Mouse (Mus musculus) liver, postnatal 0 days (tissue): ENCODE measurements around the gene Adcy9. TPM values are rescaled to one million over a fixed set of nuclear protein-coding genes. Genes with fewer than 3 reads are reported as not detected.

Experiments
- ATAC-seq: fragments of 200-750 bp; cut with Nextera tagmentation; 2 replicates; pipeline ENCODE4 v1.8.0; 2017; ENCODE audit warnings: mild to moderate bottlenecking, moderate library complexity
- DNase-seq: peaks from one replicate; pipeline ENCODE4 v3.0.0-alpha.2; 2016
- H3K27ac ChIP-seq: fragments of 300-500 bp; sonication (generic); 2 replicates; pipeline ENCODE4 v1.5.1; 2014; ENCODE audit warnings: antibody characterized with exemption, moderate library complexity, mild to moderate bottlenecking, low read depth
- H3K27me3 ChIP-seq: fragments of 300-500 bp; sonication (generic); 2 replicates; pipeline ENCODE4 v1.6.1; 2014; ENCODE audit warnings: low read length, control low read depth, mixed read lengths; ENCODE audit not compliant: insufficient read depth
- H3K36me3 ChIP-seq: fragments of 300-500 bp; sonication (generic); replicated peaks from 2 replicates; pipeline ENCODE4 v1.6.1; 2014; ENCODE audit warnings: mild to moderate bottlenecking, control low read depth, low read length, moderate library complexity, mixed read lengths; ENCODE audit not compliant: insufficient read depth
- H3K4me1 ChIP-seq: fragments of 300-500 bp; sonication (generic); 2 replicates; pipeline ENCODE4 v1.6.1; 2014; ENCODE audit warnings: antibody characterized with exemption, mild to moderate bottlenecking, control low read depth; ENCODE audit not compliant: insufficient read depth
- H3K4me2 ChIP-seq: fragments of 300-500 bp; sonication (generic); 2 replicates; pipeline ENCODE4 v1.6.1; 2014; ENCODE audit warnings: low read depth, mild to moderate bottlenecking, low read length, moderate library complexity, mixed read lengths
- H3K4me3 ChIP-seq: fragments of 300-500 bp; sonication (generic); 2 replicates; pipeline ENCODE4 v1.5.1; 2014; ENCODE audit warnings: low read depth, low read length
- H3K9ac ChIP-seq: fragments of 300-500 bp; sonication (generic); replicated peaks from 2 replicates; pipeline ENCODE4 v1.6.1; 2014; ENCODE audit warnings: mild to moderate bottlenecking, moderate library complexity
- H3K9me3 ChIP-seq: fragments of 300-500 bp; sonication (generic); 2 replicates; pipeline ENCODE4 v1.6.1; 2016; ENCODE audit warnings: mild to moderate bottlenecking, control low read depth, low read length, mixed read lengths
- CTCF ChIP-seq: sonication (generic); IDR thresholded peaks from 2 replicates; pipeline ENCODE4 v1.5.1; 2016; ENCODE audit warnings: antibody characterized with exemption, low read depth
- EP300 ChIP-seq: IDR thresholded peaks from 2 replicates; pipeline ENCODE4 v1.6.1; 2016; ENCODE audit warnings: antibody characterized with exemption, low read depth, mild to moderate bottlenecking
- WGBS: fragments of 180-500 bp; shearing (Covaris S2); extraction: QIAGEN DNeasy Blood & Tissue Kit; methylation state at CpG from one replicate; pipeline ENCODE4 v1.1.7; 2014; ENCODE audit not compliant: insufficient replicate concordance; 5-methylcytosine and 5-hydroxymethylcytosine counted together
- polyA plus RNA-seq: library from polyadenylated mRNA; unstranded; fragments of >200 nt; fragmentation: Nextera tagmentation; extraction: Ambion mirVana; gene quantifications from 2 replicates; pipeline ENCODE4 v1.2.1, GENCODE M21; 2015

Adcy9 gene
- polyA plus RNA-seq, 1 experiment from 2014 or later: 0.80 TPM

DNA sequence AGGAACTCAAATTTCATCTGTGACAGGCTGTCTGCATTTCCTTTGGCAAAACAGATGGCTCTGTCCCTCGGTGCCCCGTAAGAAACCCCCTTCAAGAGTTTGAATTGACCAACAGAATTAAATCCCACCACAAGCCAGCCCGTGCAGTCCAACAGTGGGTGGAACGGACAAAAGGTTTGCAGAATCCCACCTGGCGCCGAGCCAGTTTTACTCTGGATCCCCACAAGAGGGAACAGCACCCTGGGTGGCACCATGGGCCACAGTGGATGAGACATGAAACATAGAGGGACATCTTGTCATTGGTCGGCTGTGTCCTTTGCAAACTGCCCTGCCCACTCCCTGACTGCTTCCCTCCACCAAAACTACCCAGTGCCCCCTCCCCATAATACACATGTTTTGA, 133.7 kb downstream of the Adcy9 start:
- no peak overlapping the region for H3K4me3 ChIP-seq
- H3K27ac ChIP-seq: no peak overlapping the region
- WGBS: 87% methylated on average over 7 of the region's 7 CpGs
- peaks cover 2% of the 10 kb centered on the region; the same call in 1 of the 2 replicates for H3K36me3 ChIP-seq
- no peaks in the 10 kb centered on the region for H3K4me1 ChIP-seq
- H3K4me2 ChIP-seq: no peak overlapping the region
- no peaks in the 10 kb centered on the region for H3K9me3 ChIP-seq
- no peaks in the 10 kb centered on the region for H3K27me3 ChIP-seq
- ATAC-seq (no peak), DNase-seq (no peak)
- no peak overlapping the region for H3K9ac ChIP-seq
- no peak for TF ChIP-seq EP300
- no peak for TF ChIP-seq CTCF

- Histone ChIP-seq H3K9me3 (no peaks in the 10 kb centered on the region), H3K9ac (no peak overlapping the region), H3K4me1 (no peaks in the 10 kb centered on the region), H3K27ac (no peak overlapping the region), H3K36me3 (peaks cover 2% of the 10 kb centered on the region; the same call in 1 of the 2 replicates), H3K27me3 (no peaks in the 10 kb centered on the region), H3K4me3 (no peak overlapping the region), H3K4me2 (no peak overlapping the region)
- ATAC-seq: 0 out of 2 replicates have a peak, but pooled peaks have one; percentile 38
- DNase-seq: peak; percentile 38
- no peak for TF ChIP-seq EP300
- peak; percentile 69 for TF ChIP-seq CTCF
- 70% methylated on average over 5 of the region's 5 CpGs for WGBS
Measured at GRCm38 (mm10) chr16:4285257-4285656, 135.0 kb downstream of the Adcy9 start.

DNA sequence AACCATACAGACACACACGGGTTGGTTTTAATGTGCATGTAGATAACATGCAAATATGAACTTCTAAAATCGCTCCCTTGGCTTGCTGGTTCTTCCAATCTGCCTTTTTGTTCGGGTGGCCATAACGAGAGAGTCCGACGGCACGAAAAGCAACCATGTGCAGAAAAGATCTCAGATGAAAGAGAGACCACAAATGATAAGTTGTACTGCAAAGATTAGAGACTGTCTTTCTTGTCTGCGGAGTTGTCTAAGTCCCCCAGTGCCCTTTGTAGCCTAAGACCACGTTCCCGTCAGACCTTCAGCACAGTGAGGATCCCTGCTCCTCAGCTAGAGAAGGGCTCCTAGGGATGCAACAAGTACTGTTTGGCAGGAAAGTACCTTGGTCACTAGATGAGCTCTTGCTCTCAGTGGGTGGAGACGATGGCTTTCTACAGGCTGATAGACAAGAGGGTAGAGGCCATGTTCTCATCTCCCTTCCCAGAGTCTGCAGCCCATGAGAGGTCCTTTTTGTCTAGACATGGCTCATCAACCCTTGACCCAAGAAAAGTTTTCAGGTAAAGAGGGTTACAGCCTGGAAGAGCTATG, 136.9 kb downstream of the Adcy9 start:
- TF ChIP-seq EP300 (no peak), CTCF (no peak)
- Histone ChIP-seq H3K9me3 (no peaks in the 10 kb centered on the region), H3K27me3 (no peaks in the 10 kb centered on the region), H3K9ac (no peak overlapping the region), H3K27ac (no peak overlapping the region), H3K36me3 (no peaks in the 10 kb centered on the region; the same call in 1 of the 2 replicates), H3K4me1 (no peaks in the 10 kb centered on the region), H3K4me3 (no peak overlapping the region), H3K4me2 (no peak overlapping the region)
- WGBS: 72% methylated on average over 11 of the region's 11 CpGs
- no peak for DNase-seq
- ATAC-seq: no peak

DNA sequence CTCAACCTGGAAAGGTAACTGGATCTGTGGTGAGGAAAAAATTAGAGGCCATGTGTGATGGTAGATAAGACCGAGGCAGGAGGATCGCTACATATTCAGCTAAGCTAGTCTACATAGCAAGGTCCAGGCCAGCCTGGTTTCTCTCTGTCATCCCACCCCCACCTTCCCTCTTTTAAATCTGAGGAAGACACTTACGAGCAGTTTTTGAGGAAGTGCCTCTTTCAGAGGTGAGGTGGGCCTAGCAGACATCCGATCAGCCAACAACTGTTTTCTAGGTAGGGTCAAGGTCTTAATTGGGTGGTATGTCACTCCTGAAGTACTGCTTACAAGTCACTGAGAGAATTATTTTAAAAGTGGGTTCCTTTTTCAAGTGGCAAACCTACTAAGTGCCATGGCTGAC, 138.8 kb downstream of the Adcy9 start:
- H3K27ac ChIP-seq: no peak overlapping the region
- no peak overlapping the region for H3K4me2 ChIP-seq
- H3K4me3 ChIP-seq: no peak overlapping the region
- WGBS: 46% methylated on average over 4 of the region's 4 CpGs
- no peaks in the 10 kb centered on the region for H3K36me3 ChIP-seq
- no peaks in the 10 kb centered on the region for H3K4me1 ChIP-seq
- ATAC-seq: no peak
- TF ChIP-seq CTCF: no peak
- no peak for TF ChIP-seq EP300
- no peak overlapping the region for H3K9ac ChIP-seq
- H3K9me3 ChIP-seq: no peaks in the 10 kb centered on the region
- no peak for DNase-seq
- H3K27me3 ChIP-seq: no peaks in the 10 kb centered on the region

DNA sequence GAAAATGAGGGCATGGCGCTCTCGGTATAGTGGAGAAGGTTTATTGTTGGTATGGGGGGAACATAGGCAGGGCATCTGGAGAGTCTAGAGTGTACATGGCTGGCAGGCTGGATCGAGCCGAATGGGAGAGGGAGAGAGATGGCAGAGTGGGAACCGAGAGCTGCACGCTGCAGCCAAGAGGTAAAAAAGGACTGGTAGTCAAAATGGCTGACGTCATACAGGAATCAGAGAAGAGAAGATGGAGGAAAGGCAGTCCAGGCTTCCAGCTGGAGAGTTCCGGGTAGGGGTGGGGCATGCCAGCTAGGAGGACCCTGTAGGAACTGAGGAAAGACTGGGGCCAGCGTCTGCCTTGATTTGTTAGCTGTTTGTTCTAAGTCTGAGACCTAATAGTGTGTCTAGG, 139.3 kb downstream of the Adcy9 start:
- 79% methylated on average over 9 of the region's 9 CpGs for WGBS
- ATAC-seq: no peak

DNA sequence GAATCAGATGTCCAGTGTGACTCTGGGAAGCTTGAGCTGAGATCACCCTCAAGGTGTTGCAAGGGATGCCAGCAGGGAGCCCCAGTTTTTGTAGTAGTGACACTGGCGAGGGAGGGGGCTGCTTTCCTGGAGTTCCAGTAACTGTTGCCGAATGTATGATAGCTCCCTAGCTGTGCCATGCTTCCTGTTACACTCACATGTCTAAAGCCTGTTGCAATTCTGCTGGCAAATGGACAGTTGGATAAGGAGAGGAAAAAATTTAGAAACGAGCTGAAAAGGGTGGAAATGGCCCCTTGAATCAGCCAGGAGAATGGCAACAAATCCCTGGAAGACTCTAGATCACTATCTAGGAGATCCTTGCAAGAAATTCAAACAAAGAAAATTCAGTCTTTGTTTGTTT, 140.7 kb downstream of the Adcy9 start:
- Histone ChIP-seq H3K9ac (no peak overlapping the region), H3K27ac (no peak overlapping the region), H3K4me1 (no peaks in the 10 kb centered on the region), H3K27me3 (no peaks in the 10 kb centered on the region), H3K4me3 (no peak overlapping the region), H3K36me3 (no peaks in the 10 kb centered on the region), H3K4me2 (no peak overlapping the region), H3K9me3 (no peaks in the 10 kb centered on the region)
- ATAC-seq: no peak
- 45% methylated on average over 3 of the region's 3 CpGs for WGBS
- TF ChIP-seq CTCF (no peak), EP300 (no peak)
- no peak for DNase-seq

More for the DNA sequence above, 139.3 kb downstream of the Adcy9 start:
- Histone ChIP-seq H3K4me1 (no peaks in the 10 kb centered on the region), H3K36me3 (no peaks in the 10 kb centered on the region), H3K27me3 (no peaks in the 10 kb centered on the region), H3K27ac (no peak overlapping the region), H3K9ac (no peak overlapping the region), H3K9me3 (no peaks in the 10 kb centered on the region), H3K4me3 (no peak overlapping the region), H3K4me2 (no peak overlapping the region)
- no peak for DNase-seq
- no peak for TF ChIP-seq EP300
